26 mouse cellular contexts compared by ENCODE assay signal in the genomic region with DNA sequence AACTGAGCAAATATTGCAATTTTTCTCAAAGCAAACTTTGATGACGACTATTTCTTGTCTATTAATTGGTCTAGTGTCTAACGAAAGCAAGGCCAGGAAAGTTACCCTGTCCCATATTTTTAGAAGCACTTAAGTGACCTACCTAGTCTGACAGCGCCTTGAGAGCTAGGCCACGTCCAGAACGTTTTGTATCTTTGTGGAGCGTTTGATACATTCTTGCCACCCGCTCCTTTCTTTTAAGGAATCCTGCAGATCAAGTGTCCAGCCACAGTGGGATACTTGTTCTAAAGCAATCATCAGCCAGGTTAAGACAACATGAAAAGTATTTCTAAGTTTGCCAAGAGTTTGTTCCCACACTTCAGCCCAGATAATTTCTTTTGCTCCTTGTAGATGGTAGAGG.
DNase-seq lines count a peak whose midpoint lies in the region; ATAC-seq and TF ChIP-seq lines count a peak whose summit lies in the region.
"Had no signal": no experiment of that assay in that cellular context is flagged by ENCODE, and none has a peak within 500 bp of the region (broad histone marks: within the 10 kb centered on the region; RNA-seq: fewer than 3 reads in every experiment).

No protein-coding gene starts in this region.

- no peak for DNase-seq in heart, embryonic 10.5 days (ENCODE audit: low spot score)
- no peak for DNase-seq in heart, postnatal 36 days
- no peak for DNase-seq in lung, embryonic 14.5 days
- DNase-seq in lung, postnatal 10 days = no peak
- peak; percentile 67 for DNase-seq in testis, postnatal 14 days (ENCODE audit: low spot score)
- DNase-seq in testis, postnatal 10 days (ENCODE audit: low spot score) = no peak
- peak; percentile 49 for DNase-seq in lung, postnatal 36 days
- DNase-seq: adrenal gland, postnatal 25 days; B cell, adult 2 months; cerebellum, adult 11-12 months; cerebellum, adult 9-11 months; kidney, adult 11 months; kidney, postnatal 14 days; layer of hippocampus, adult 9-11 months; liver, embryonic 13.5 days; retina, postnatal 1 day; right cerebral cortex, postnatal 14 days; thymus, postnatal 14 days had no signal

- H3K27ac ChIP-seq in heart, embryonic 10.5 days = peak overlapping the region; percentile 7; the same call in 1 of the 2 replicates
- peak overlapping the region; percentile 10; the same call in 1 of the 2 replicates for H3K27ac ChIP-seq in lung, embryonic 14.5 days (ENCODE audit: low read depth)
- no peak overlapping the region for H3K27ac ChIP-seq in forebrain, embryonic 12.5 days
- H3K27ac ChIP-seq: hindbrain, embryonic 10.5 days; hindbrain, embryonic 15.5 days; limb, embryonic 10.5 days; limb, embryonic 15.5 days; liver, embryonic 13.5 days; midbrain, embryonic 15.5 days; neural tube, embryonic 15.5 days had no signal

- H3K9me3 ChIP-seq in heart, embryonic 10.5 days = no peaks in the 10 kb centered on the region
- no peaks in the 10 kb centered on the region for H3K9me3 ChIP-seq in lung, embryonic 14.5 days (ENCODE audit: low read depth, low read length)
- no peaks in the 10 kb centered on the region for H3K9me3 ChIP-seq in forebrain, embryonic 12.5 days
- H3K9me3 ChIP-seq: hindbrain, embryonic 10.5 days; hindbrain, embryonic 15.5 days; limb, embryonic 10.5 days; limb, embryonic 15.5 days; liver, embryonic 13.5 days; midbrain, embryonic 15.5 days; neural tube, embryonic 15.5 days had no signal

- H3K4me1 ChIP-seq in heart, embryonic 10.5 days = peaks cover 25% of the 10 kb centered on the region
- H3K4me1 ChIP-seq in lung, embryonic 14.5 days (ENCODE audit: insufficient read depth) = 0 out of 2 replicates have a peak, but pooled peaks cover 4% of the 10 kb centered on the region
- no peaks in the 10 kb centered on the region for H3K4me1 ChIP-seq in forebrain, embryonic 12.5 days
- H3K4me1 ChIP-seq: hindbrain, embryonic 15.5 days; limb, embryonic 10.5 days; midbrain, embryonic 15.5 days had no signal

- no peaks in the 10 kb centered on the region for H3K27me3 ChIP-seq in heart, embryonic 10.5 days (ENCODE audit: insufficient read depth, poor library complexity, severe bottlenecking)
- H3K27me3 ChIP-seq in lung, embryonic 14.5 days (ENCODE audit: insufficient read depth, low read length) = no peaks in the 10 kb centered on the region
- H3K27me3 ChIP-seq in forebrain, embryonic 12.5 days = no peaks in the 10 kb centered on the region
- H3K27me3 ChIP-seq: hindbrain, embryonic 15.5 days; limb, embryonic 15.5 days; liver, embryonic 13.5 days; midbrain, embryonic 15.5 days; neural tube, embryonic 15.5 days had no signal

- H3K36me3 ChIP-seq in heart, embryonic 10.5 days = no peaks in the 10 kb centered on the region
- no peaks in the 10 kb centered on the region for H3K36me3 ChIP-seq in lung, embryonic 14.5 days (ENCODE audit: insufficient read depth)
- no peaks in the 10 kb centered on the region for H3K36me3 ChIP-seq in forebrain, embryonic 12.5 days (replicated peaks)
- H3K36me3 ChIP-seq: hindbrain, embryonic 10.5 days; hindbrain, embryonic 15.5 days; limb, embryonic 10.5 days; limb, embryonic 15.5 days; liver, embryonic 13.5 days; midbrain, embryonic 15.5 days; neural tube, embryonic 15.5 days had no signal

- ATAC-seq in lung, embryonic 14.5 days (ENCODE audit: insufficient read depth) = no peak
- ATAC-seq in forebrain, embryonic 12.5 days (ENCODE audit: low FRiP score) = no peak
- ATAC-seq: midbrain, embryonic 15.5 days had no signal

- TF ChIP-seq CTCF in lung, embryonic 14.5 days (IDR thresholded peaks at IDR 0.05; ENCODE audit: low read depth) = no peak

- no peak overlapping the region for H3K4me2 ChIP-seq in lung, embryonic 14.5 days
- H3K4me2 ChIP-seq in forebrain, embryonic 12.5 days = no peak overlapping the region
- H3K4me2 ChIP-seq: hindbrain, embryonic 15.5 days; limb, embryonic 15.5 days; liver, embryonic 13.5 days; midbrain, embryonic 15.5 days; neural tube, embryonic 15.5 days had no signal

- intact Hi-C loops in heart, postnatal 36 days (cut with DNase I) = no loop called here

- no peak overlapping the region for H3K9ac ChIP-seq in lung, embryonic 14.5 days
- no peak overlapping the region for H3K9ac ChIP-seq in forebrain, embryonic 12.5 days
- H3K9ac ChIP-seq: hindbrain, embryonic 15.5 days; limb, embryonic 15.5 days; liver, embryonic 13.5 days; midbrain, embryonic 15.5 days; neural tube, embryonic 15.5 days had no signal

- WGBS in heart, embryonic 10.5 days = 46% methylated on average over 7 of the region's 7 CpGs
- 59% methylated on average over 7 of the region's 7 CpGs for WGBS in lung, embryonic 14.5 days
- WGBS in forebrain, embryonic 12.5 days = 87% methylated on average over 7 of the region's 7 CpGs

- no peak overlapping the region for H3K4me3 ChIP-seq in heart, embryonic 10.5 days
- H3K4me3 ChIP-seq in lung, embryonic 14.5 days (ENCODE audit: low read depth, low read length) = no peak overlapping the region
- H3K4me3 ChIP-seq in forebrain, embryonic 12.5 days (replicated peaks) = no peak overlapping the region
- H3K4me3 ChIP-seq: erythroblast, embryonic 14.5 days; hindbrain, embryonic 10.5 days; hindbrain, embryonic 15.5 days; limb, embryonic 10.5 days; limb, embryonic 15.5 days; liver, embryonic 13.5 days; midbrain, embryonic 15.5 days; neural tube, embryonic 15.5 days had no signal

Comparison
In these comparisons a context has a peak if more than half of its experiments do, and no peak if none do; other contexts are left out.
1. DNase-seq: peak in testis, postnatal 14 days (single experiment) and lung, postnatal 36 days (single experiment); none in heart, embryonic 10.5 days (single experiment), heart, postnatal 36 days (0 of 2), lung, embryonic 14.5 days (single experiment), lung, postnatal 10 days (single experiment) and testis, postnatal 10 days (single experiment).